Comparison of ENCODE assay signal across 8 mouse cellular contexts in genomic region chr12:84011251-84012040, GRCm38 (mm10). TPM values are rescaled to one million over a fixed set of nuclear protein-coding genes. Genes with fewer than 3 reads are reported as not detected.
A peak's percentile ranks its signal among the peaks of the same experiment; 100 is the strongest.
DNase-seq lines count a peak whose midpoint lies in the region; ATAC-seq and TF ChIP-seq lines count a peak whose summit lies in the region.

No protein-coding gene starts in this region.

- no peak overlapping the region for H3K27ac ChIP-seq in embryonic facial prominence, embryonic 10.5 days (replicated peaks)
- no peak overlapping the region for H3K27ac ChIP-seq in heart, embryonic 12.5 days (ENCODE audit: poor library complexity, severe bottlenecking)
- H3K27ac ChIP-seq in kidney, embryonic 15.5 days, result peak overlapping the region; percentile 75
- no peak overlapping the region for H3K27ac ChIP-seq in limb, embryonic 15.5 days
- H3K27ac ChIP-seq in midbrain, postnatal 0 days (ENCODE audit: low read depth, low read length), result peak overlapping the region; percentile 59

- 58% methylated on average over 12 of the region's 12 CpGs for WGBS in embryonic facial prominence, embryonic 10.5 days
- WGBS in heart, embryonic 12.5 days, result 65% methylated on average over 12 of the region's 12 CpGs
- 30% methylated on average over 12 of the region's 12 CpGs for WGBS in kidney, embryonic 15.5 days
- 54% methylated on average over 12 of the region's 12 CpGs for WGBS in limb, embryonic 15.5 days
- WGBS in midbrain, postnatal 0 days, result 12% methylated on average over 12 of the region's 12 CpGs

- H3K4me2 ChIP-seq in heart, embryonic 12.5 days, result peak overlapping the region; percentile 35
- peak overlapping the region; percentile 73 for H3K4me2 ChIP-seq in kidney, embryonic 15.5 days
- H3K4me2 ChIP-seq in limb, embryonic 15.5 days, result 0 out of 2 replicates have a peak overlapping the region, but pooled peaks have one; percentile 15
- H3K4me2 ChIP-seq in midbrain, postnatal 0 days (ENCODE audit: low read depth, low read length, poor library complexity, severe bottlenecking), result peak overlapping the region; percentile 55

- 0 out of 2 replicates have a peak, but pooled peaks cover 6% of the 10 kb centered on the region for H3K27me3 ChIP-seq in embryonic facial prominence, embryonic 10.5 days (replicated peaks; ENCODE audit: low read depth, poor library complexity, severe bottlenecking)
- 0 out of 2 replicates have a peak, but pooled peaks cover 3% of the 10 kb centered on the region for H3K27me3 ChIP-seq in heart, embryonic 12.5 days (replicated peaks)
- no peaks in the 10 kb centered on the region for H3K27me3 ChIP-seq in kidney, embryonic 15.5 days
- no peaks in the 10 kb centered on the region for H3K27me3 ChIP-seq in limb, embryonic 15.5 days
- no peaks in the 10 kb centered on the region for H3K27me3 ChIP-seq in midbrain, postnatal 0 days (ENCODE audit: insufficient read depth, low read length)

- H3K4me1 ChIP-seq in embryonic facial prominence, embryonic 10.5 days, result peaks cover 19% of the 10 kb centered on the region
- peaks cover 16% of the 10 kb centered on the region for H3K4me1 ChIP-seq in heart, embryonic 12.5 days (replicated peaks)
- peaks cover 50% of the 10 kb centered on the region for H3K4me1 ChIP-seq in kidney, embryonic 15.5 days
- H3K4me1 ChIP-seq in limb, embryonic 15.5 days, result peaks cover 16% of the 10 kb centered on the region
- peaks cover 9% of the 10 kb centered on the region; the same call in 1 of the 2 replicates for H3K4me1 ChIP-seq in midbrain, postnatal 0 days (ENCODE audit: insufficient read depth, low read length)

- H3K9ac ChIP-seq in heart, embryonic 12.5 days, result 0 out of 2 replicates have a peak overlapping the region, but pooled peaks have one; percentile 4
- H3K9ac ChIP-seq in kidney, embryonic 15.5 days, result no peak overlapping the region
- H3K9ac ChIP-seq in limb, embryonic 15.5 days, result no peak overlapping the region
- H3K9ac ChIP-seq in midbrain, postnatal 0 days (replicated peaks; ENCODE audit: low read length, poor library complexity, severe bottlenecking), result 0 out of 2 replicates have a peak overlapping the region, but pooled peaks have one; percentile 39

- ATAC-seq in heart, embryonic 12.5 days (ENCODE audit: insufficient number of reproducible peaks, low FRiP score), result no peak
- peak; percentile 84 for ATAC-seq in kidney, embryonic 15.5 days (replicated peaks; ENCODE audit: low FRiP score)
- ATAC-seq in limb, embryonic 15.5 days (ENCODE audit: insufficient number of reproducible peaks, low FRiP score, low TSS enrichment, low read depth), result no peak
- peak; percentile 76 for ATAC-seq in midbrain, postnatal 0 days (ENCODE audit: low FRiP score)
- ATAC-seq in inflammation-experienced regulatory T-cells, adult 6 months, result no peak

- peak; percentile 80 for DNase-seq in adrenal gland, postnatal 25 days
- DNase-seq in embryonic facial prominence, embryonic 10.5 days (ENCODE audit: low spot score), result peak; percentile 43
- DNase-seq in midbrain, postnatal 0 days (ENCODE audit: low spot score), result peak; percentile 96
- peak; percentile 60 for DNase-seq in telencephalon, adult 2 months (ENCODE audit: low read depth, low spot score)

- no peaks in the 10 kb centered on the region for H3K9me3 ChIP-seq in embryonic facial prominence, embryonic 10.5 days
- no peaks in the 10 kb centered on the region for H3K9me3 ChIP-seq in heart, embryonic 12.5 days (replicated peaks)
- H3K9me3 ChIP-seq in kidney, embryonic 15.5 days (replicated peaks), result no peaks in the 10 kb centered on the region
- no peaks in the 10 kb centered on the region for H3K9me3 ChIP-seq in limb, embryonic 15.5 days
- H3K9me3 ChIP-seq in midbrain, postnatal 0 days (ENCODE audit: low read length), result no peaks in the 10 kb centered on the region

- H3K36me3 ChIP-seq in embryonic facial prominence, embryonic 10.5 days (replicated peaks), result peaks cover 9% of the 10 kb centered on the region
- 0 out of 2 replicates have a peak, but pooled peaks cover 2% of the 10 kb centered on the region for H3K36me3 ChIP-seq in heart, embryonic 12.5 days
- peaks cover 4% of the 10 kb centered on the region for H3K36me3 ChIP-seq in kidney, embryonic 15.5 days
- peaks cover 7% of the 10 kb centered on the region; the same call in 1 of the 2 replicates for H3K36me3 ChIP-seq in limb, embryonic 15.5 days
- H3K36me3 ChIP-seq in midbrain, postnatal 0 days (ENCODE audit: insufficient read depth, low read length), result no peaks in the 10 kb centered on the region

- TF ChIP-seq CTCF in midbrain, postnatal 0 days (IDR thresholded peaks at IDR 0.05), result no peak

- peak overlapping the region; percentile 22; the same call in 1 of the 2 replicates for H3K4me3 ChIP-seq in embryonic facial prominence, embryonic 10.5 days
- peak overlapping the region; percentile 9; the same call in 1 of the 2 replicates for H3K4me3 ChIP-seq in heart, embryonic 12.5 days
- H3K4me3 ChIP-seq in kidney, embryonic 15.5 days (replicated peaks), result peak overlapping the region; percentile 53
- no peak overlapping the region for H3K4me3 ChIP-seq in limb, embryonic 15.5 days
- peak overlapping the region; percentile 45 for H3K4me3 ChIP-seq in midbrain, postnatal 0 days (ENCODE audit: low read depth, low read length)

RNA-seq across cellular contexts. Expression of gene Acot1, which starts 2.2 kb away (rescaled TPM):
- total RNA-seq in adrenal gland, postnatal 25 days (2021), result 6.3 and 7.7 TPM in 2 replicates
- 21.5 and 29.6 TPM in 2 replicates for polyA plus RNA-seq in embryonic facial prominence, embryonic 10.5 days (2016; fragmentation: Nextera tagmentation; extraction: Ambion mirVana)
- 20.0 and 21.3 TPM in 2 replicates for polyA plus RNA-seq in heart, embryonic 12.5 days (2016; fragmentation: Nextera tagmentation; extraction: Ambion mirVana)
- polyA plus RNA-seq in kidney, embryonic 15.5 days (2015; fragmentation: Nextera tagmentation; extraction: Ambion mirVana), result 53.7 and 55.2 TPM in 2 replicates
- polyA plus RNA-seq in limb, embryonic 15.5 days (2015; fragmentation: Nextera tagmentation; extraction: Ambion mirVana), result 58.3 and 59.5 TPM in 2 replicates
- 117 and 120 TPM in 2 replicates for total RNA-seq in midbrain, postnatal 0 days (2014; rRNA removed)
- polyA plus RNA-seq in midbrain, postnatal 0 days (2015; fragmentation: Nextera tagmentation; extraction: Ambion mirVana), result 114 and 120 TPM in 2 replicates
- polyA plus RNA-seq in inflammation-experienced regulatory T-cells, adult 6 months (2017; shearing (Covaris generic)), result not detected

RNA-seq across cellular contexts. Expression of gene Acot2, which starts 23.8 kb away (rescaled TPM):
- total RNA-seq in adrenal gland, postnatal 25 days (2021), result 15.2 and 17.1 TPM in 2 replicates
- polyA plus RNA-seq in embryonic facial prominence, embryonic 10.5 days (2016; fragmentation: Nextera tagmentation; extraction: Ambion mirVana), result 18.9 and 19.1 TPM in 2 replicates
- polyA plus RNA-seq in heart, embryonic 12.5 days (2016; fragmentation: Nextera tagmentation; extraction: Ambion mirVana), result 43.8 and 45.1 TPM in 2 replicates
- polyA plus RNA-seq in kidney, embryonic 15.5 days (2015; fragmentation: Nextera tagmentation; extraction: Ambion mirVana), result 37.8 and 39.0 TPM in 2 replicates
- polyA plus RNA-seq in limb, embryonic 15.5 days (2015; fragmentation: Nextera tagmentation; extraction: Ambion mirVana), result 26.1 and 26.5 TPM in 2 replicates
- 16.7 and 20.7 TPM in 2 replicates for total RNA-seq in midbrain, postnatal 0 days (2014; rRNA removed)
- polyA plus RNA-seq in midbrain, postnatal 0 days (2015; fragmentation: Nextera tagmentation; extraction: Ambion mirVana), result 22.1 and 26.0 TPM in 2 replicates
- 10 to 100 TPM; 24.2 to 35.2 (median 24.9) TPM for polyA plus RNA-seq in inflammation-experienced regulatory T-cells, adult 6 months (2017; shearing (Covaris generic))

RNA-seq across cellular contexts. Expression of gene Acot4, which starts 26.7 kb away (rescaled TPM):
- total RNA-seq in adrenal gland, postnatal 25 days (2021), result 1.5 and 1.7 TPM in 2 replicates
- 0.16 and 0.39 TPM in 2 replicates for polyA plus RNA-seq in embryonic facial prominence, embryonic 10.5 days (2016; fragmentation: Nextera tagmentation; extraction: Ambion mirVana)
- polyA plus RNA-seq in heart, embryonic 12.5 days (2016; fragmentation: Nextera tagmentation; extraction: Ambion mirVana), result 0.36 and 0.64 TPM in 2 replicates
- 6.0 TPM in 2 replicates for polyA plus RNA-seq in kidney, embryonic 15.5 days (2015; fragmentation: Nextera tagmentation; extraction: Ambion mirVana)
- polyA plus RNA-seq in limb, embryonic 15.5 days (2015; fragmentation: Nextera tagmentation; extraction: Ambion mirVana), result 0.17 and 0.37 TPM in 2 replicates
- 0.33 and 1.7 TPM in 2 replicates for total RNA-seq in midbrain, postnatal 0 days (2014; rRNA removed)
- polyA plus RNA-seq in midbrain, postnatal 0 days (2015; fragmentation: Nextera tagmentation; extraction: Ambion mirVana), result 0.84 and 1.3 TPM in 2 replicates
- polyA plus RNA-seq in inflammation-experienced regulatory T-cells, adult 6 months (2017; shearing (Covaris generic)), result under 1 TPM in 1 of 3 experiments, not detected in 2; 0.16 TPM

RNA-seq across cellular contexts. Expression of gene Heatr4, which starts 26.8 kb away (rescaled TPM):
- total RNA-seq in adrenal gland, postnatal 25 days (2021), result not detected in 2 replicates
- not detected in 2 replicates for polyA plus RNA-seq in embryonic facial prominence, embryonic 10.5 days (2016; fragmentation: Nextera tagmentation; extraction: Ambion mirVana)
- polyA plus RNA-seq in heart, embryonic 12.5 days (2016; fragmentation: Nextera tagmentation; extraction: Ambion mirVana), result not detected in 2 replicates
- not detected in 2 replicates for polyA plus RNA-seq in kidney, embryonic 15.5 days (2015; fragmentation: Nextera tagmentation; extraction: Ambion mirVana)
- not detected in 2 replicates for polyA plus RNA-seq in limb, embryonic 15.5 days (2015; fragmentation: Nextera tagmentation; extraction: Ambion mirVana)
- total RNA-seq in midbrain, postnatal 0 days (2014; rRNA removed), result 0.05 TPM in 1 of 2 replicates, not detected in the other
- polyA plus RNA-seq in midbrain, postnatal 0 days (2015; fragmentation: Nextera tagmentation; extraction: Ambion mirVana), result 0.10 TPM in 1 of 2 replicates, not detected in the other
- polyA plus RNA-seq in inflammation-experienced regulatory T-cells, adult 6 months (2017; shearing (Covaris generic)), result not detected

RNA-seq across cellular contexts. Expression of gene Gm49366, which starts 27.3 kb away (rescaled TPM):
- total RNA-seq in adrenal gland, postnatal 25 days (2021), result not detected in 2 replicates
- polyA plus RNA-seq in embryonic facial prominence, embryonic 10.5 days (2016; fragmentation: Nextera tagmentation; extraction: Ambion mirVana), result not detected in 2 replicates
- polyA plus RNA-seq in heart, embryonic 12.5 days (2016; fragmentation: Nextera tagmentation; extraction: Ambion mirVana), result not detected in 2 replicates
- polyA plus RNA-seq in kidney, embryonic 15.5 days (2015; fragmentation: Nextera tagmentation; extraction: Ambion mirVana), result not detected in 2 replicates
- not detected in 2 replicates for polyA plus RNA-seq in limb, embryonic 15.5 days (2015; fragmentation: Nextera tagmentation; extraction: Ambion mirVana)
- not detected in 2 replicates for total RNA-seq in midbrain, postnatal 0 days (2014; rRNA removed)
- not detected in 2 replicates for polyA plus RNA-seq in midbrain, postnatal 0 days (2015; fragmentation: Nextera tagmentation; extraction: Ambion mirVana)
- not detected for polyA plus RNA-seq in inflammation-experienced regulatory T-cells, adult 6 months (2017; shearing (Covaris generic))

Comparison
In these comparisons a context has a peak if more than half of its experiments do, and no peak if none do; other contexts are left out.
1. DNase-seq: peak in every context shown above with its lines; median percentile 96 in midbrain, postnatal 0 days; 80 in adrenal gland, postnatal 25 days; 60 in telencephalon, adult 2 months; 43 in embryonic facial prominence, embryonic 10.5 days.
2. H3K27ac ChIP-seq: peak in kidney, embryonic 15.5 days (single experiment) and midbrain, postnatal 0 days (single experiment); none in embryonic facial prominence, embryonic 10.5 days (single experiment), heart, embryonic 12.5 days (single experiment) and limb, embryonic 15.5 days (single experiment).
3. ATAC-seq: peak in kidney, embryonic 15.5 days (single experiment) and midbrain, postnatal 0 days (single experiment); none in heart, embryonic 12.5 days (single experiment), limb, embryonic 15.5 days (single experiment) and inflammation-experienced regulatory T-cells, adult 6 months (single experiment).
4. H3K4me2 ChIP-seq: peak in every context shown above with its lines; median percentile 73 in kidney, embryonic 15.5 days; 55 in midbrain, postnatal 0 days; 35 in heart, embryonic 12.5 days; 15 in limb, embryonic 15.5 days.
5. H3K9ac ChIP-seq: peak in heart, embryonic 12.5 days (single experiment) and midbrain, postnatal 0 days (single experiment); none in kidney, embryonic 15.5 days (single experiment) and limb, embryonic 15.5 days (single experiment).
6. RNA of gene Acot1, which starts 2.2 kb away (polyA plus RNA-seq): 114 to 120 TPM in midbrain, postnatal 0 days, 58.3 to 59.5 TPM in limb, embryonic 15.5 days, 53.7 to 55.2 TPM in kidney, embryonic 15.5 days, 21.5 to 29.6 TPM in embryonic facial prominence, embryonic 10.5 days and 20.0 to 21.3 TPM in heart, embryonic 12.5 days; not detected in inflammation-experienced regulatory T-cells, adult 6 months; every median in the first group is over 10 times any median in the second.